Mouse (Mus musculus): ENCODE results near the gene Ankrd44. TPM values are rescaled to one million over a fixed set of nuclear protein-coding genes. Genes with fewer than 3 reads are reported as not detected.
A peak's percentile ranks its signal among the peaks of the same experiment; 100 is the strongest.

The Ankrd44 gene
- polyA plus RNA-seq, 1 experiment from 2014 or later = 7.5 TPM

- no peak for ATAC-seq (replicated peaks; ENCODE audit: insufficient number of reproducible peaks, insufficient read depth, low FRiP score, low read depth)
- H3K4me2 ChIP-seq = no peak overlapping the region
- no peaks in the 10 kb centered on the region for H3K36me3 ChIP-seq
- no peaks in the 10 kb centered on the region for H3K27me3 ChIP-seq
- H3K9me3 ChIP-seq (replicated peaks) = no peaks in the 10 kb centered on the region
- peaks cover 38% of the 10 kb centered on the region for H3K4me1 ChIP-seq (replicated peaks)
- no peak overlapping the region for H3K4me3 ChIP-seq
- WGBS = 50% methylated on average over 3 of the region's 3 CpGs
- H3K27ac ChIP-seq = peak overlapping the region; percentile 79; the same call in 1 of the 2 replicates
- no peak overlapping the region for H3K9ac ChIP-seq
Observed at GRCm38 (mm10) chr1:54827351-54827750, 98.8 kb downstream of the Ankrd44 start.

DNA sequence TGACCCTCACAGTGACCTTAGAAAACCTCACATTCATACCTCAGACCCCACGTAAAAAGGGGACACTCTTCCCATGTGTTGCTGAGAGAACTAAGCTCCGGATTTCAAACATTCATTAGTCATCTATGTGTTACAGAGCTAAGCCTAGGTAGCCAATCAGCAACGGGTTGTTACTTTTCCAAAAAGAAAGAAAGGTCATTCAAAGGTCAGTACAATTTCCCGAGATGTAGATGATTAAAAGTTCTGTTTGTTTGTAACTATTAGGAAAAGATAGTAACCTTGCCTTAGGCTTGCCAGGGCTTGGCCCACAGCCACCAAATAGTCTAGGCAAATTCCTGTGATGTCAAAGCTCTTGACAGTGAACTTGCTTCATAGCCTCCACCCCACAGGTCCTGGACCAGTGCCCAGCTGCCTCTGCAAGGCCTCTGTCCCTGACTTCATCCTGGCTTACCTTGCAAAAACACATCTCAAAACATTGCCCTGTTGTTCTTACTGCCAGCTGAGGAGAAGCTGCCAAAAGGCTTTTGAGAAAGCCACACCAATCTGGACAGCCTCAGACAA, 99.7 kb downstream of the Ankrd44 start:
- no peak overlapping the region for H3K9ac ChIP-seq
- no peaks in the 10 kb centered on the region for H3K36me3 ChIP-seq
- H3K4me3 ChIP-seq = no peak overlapping the region
- WGBS = 16% methylated on average over 4 of the region's 4 CpGs
- H3K27ac ChIP-seq = peak overlapping the region; percentile 79
- H3K4me2 ChIP-seq = no peak overlapping the region
- no peaks in the 10 kb centered on the region for H3K9me3 ChIP-seq (replicated peaks)
- no peaks in the 10 kb centered on the region for H3K27me3 ChIP-seq
- ATAC-seq (replicated peaks; ENCODE audit: insufficient number of reproducible peaks, insufficient read depth, low FRiP score, low read depth) = peak; percentile 73; the same call in 1 of the 2 replicates
- peaks cover 38% of the 10 kb centered on the region for H3K4me1 ChIP-seq (replicated peaks)

- Histone ChIP-seq H3K9ac (no peak overlapping the region), H3K36me3 (no peaks in the 10 kb centered on the region), H3K9me3 (replicated peaks) (no peaks in the 10 kb centered on the region), H3K4me1 (replicated peaks) (peaks cover 38% of the 10 kb centered on the region), H3K4me3 (no peak overlapping the region), H3K4me2 (no peak overlapping the region), H3K27me3 (no peaks in the 10 kb centered on the region), H3K27ac (peak overlapping the region; percentile 79)
- WGBS = 60% methylated on average over 6 of the region's 6 CpGs
- 0 out of 2 replicates have a peak, but pooled peaks have one; percentile 14 for ATAC-seq (replicated peaks; ENCODE audit: insufficient number of reproducible peaks, insufficient read depth, low FRiP score, low read depth)
Observed at GRCm38 (mm10) chr1:54825718-54826425, 100.3 kb downstream of the Ankrd44 start.

- Histone ChIP-seq H3K4me3 (no peak overlapping the region), H3K9me3 (replicated peaks) (no peaks in the 10 kb centered on the region), H3K9ac (no peak overlapping the region), H3K27me3 (no peaks in the 10 kb centered on the region), H3K27ac (no peak overlapping the region), H3K36me3 (no peaks in the 10 kb centered on the region), H3K4me1 (replicated peaks) (peaks cover 25% of the 10 kb centered on the region), H3K4me2 (no peak overlapping the region)
- ATAC-seq (replicated peaks; ENCODE audit: insufficient number of reproducible peaks, insufficient read depth, low FRiP score, low read depth) = no peak
- whole genome bisulfite sequencing = 80% methylated on average over 14 of the region's 14 CpGs
Observed at GRCm38 (mm10) chr1:54824106-54824808, 101.9 kb downstream of the Ankrd44 start.

GRCm38 (mm10) chr1:54821797-54822196, 104.4 kb downstream of the Ankrd44 start:
- Histone ChIP-seq H3K4me3 (no peak overlapping the region), H3K27me3 (no peaks in the 10 kb centered on the region), H3K27ac (no peak overlapping the region), H3K4me2 (no peak overlapping the region), H3K9me3 (replicated peaks) (no peaks in the 10 kb centered on the region), H3K9ac (no peak overlapping the region), H3K36me3 (no peaks in the 10 kb centered on the region), H3K4me1 (replicated peaks) (peaks cover 12% of the 10 kb centered on the region)
- WGBS = 100% methylated on average over 1 of the region's 1 CpGs
- no peak for ATAC-seq (replicated peaks; ENCODE audit: insufficient number of reproducible peaks, insufficient read depth, low FRiP score, low read depth)

- WGBS = 64% methylated on average over 9 of the region's 9 CpGs
- no peak overlapping the region for H3K9ac ChIP-seq
- no peaks in the 10 kb centered on the region for H3K27me3 ChIP-seq
- H3K4me3 ChIP-seq = no peak overlapping the region
- no peaks in the 10 kb centered on the region for H3K9me3 ChIP-seq (replicated peaks)
- ATAC-seq (replicated peaks; ENCODE audit: insufficient number of reproducible peaks, insufficient read depth, low FRiP score, low read depth) = no peak
- no peak overlapping the region for H3K27ac ChIP-seq
- H3K36me3 ChIP-seq = no peaks in the 10 kb centered on the region
- no peak overlapping the region for H3K4me2 ChIP-seq
- H3K4me1 ChIP-seq (replicated peaks) = peaks cover 10% of the 10 kb centered on the region
Observed at GRCm38 (mm10) chr1:54815206-54815855, 110.9 kb downstream of the Ankrd44 start.

DNA sequence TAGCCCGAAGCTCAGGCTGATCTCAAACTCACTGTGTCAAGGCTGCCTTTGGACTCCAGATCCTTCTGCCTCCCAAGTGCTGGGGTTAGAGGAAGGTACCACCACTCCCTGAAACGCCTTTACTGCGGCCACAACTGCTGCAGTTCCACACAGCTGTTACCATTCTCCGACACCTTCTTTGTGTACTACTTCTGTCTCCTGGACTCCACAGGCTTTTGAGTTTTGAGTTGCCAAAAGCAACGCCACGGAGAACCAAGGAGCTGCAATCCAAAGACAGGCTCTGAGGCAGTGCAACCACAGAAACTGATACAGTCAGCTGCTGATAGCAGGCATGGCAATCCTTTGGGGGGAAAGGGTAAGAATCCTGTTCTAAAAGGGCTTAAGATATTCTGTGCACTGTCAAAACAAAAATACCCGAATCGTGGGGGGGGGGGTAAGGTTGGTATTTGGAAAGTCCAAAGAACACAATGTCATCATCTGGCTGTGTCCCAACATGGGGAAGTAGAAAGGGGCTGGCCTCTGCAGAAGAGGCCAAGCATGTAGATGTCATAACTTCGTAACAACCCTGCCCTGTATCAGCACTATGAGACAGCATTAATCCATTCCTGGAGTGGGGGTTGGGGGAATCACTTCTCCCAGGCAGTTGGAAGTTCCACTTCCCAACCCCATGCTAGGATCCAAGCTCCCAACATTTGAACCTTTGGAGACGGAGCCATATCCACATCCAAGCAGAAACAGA, 116.2 kb downstream of the Ankrd44 start:
- no peak overlapping the region for H3K4me2 ChIP-seq
- H3K9ac ChIP-seq = no peak overlapping the region
- H3K27me3 ChIP-seq = no peaks in the 10 kb centered on the region
- H3K36me3 ChIP-seq = no peaks in the 10 kb centered on the region
- ATAC-seq (replicated peaks; ENCODE audit: insufficient number of reproducible peaks, insufficient read depth, low FRiP score, low read depth) = no peak
- WGBS = 62% methylated on average over 10 of the region's 10 CpGs
- 0 out of 2 replicates have a peak, but pooled peaks cover 8% of the 10 kb centered on the region for H3K4me1 ChIP-seq (replicated peaks)
- no peak overlapping the region for H3K27ac ChIP-seq
- no peak overlapping the region for H3K4me3 ChIP-seq
- no peaks in the 10 kb centered on the region for H3K9me3 ChIP-seq (replicated peaks)

DNA sequence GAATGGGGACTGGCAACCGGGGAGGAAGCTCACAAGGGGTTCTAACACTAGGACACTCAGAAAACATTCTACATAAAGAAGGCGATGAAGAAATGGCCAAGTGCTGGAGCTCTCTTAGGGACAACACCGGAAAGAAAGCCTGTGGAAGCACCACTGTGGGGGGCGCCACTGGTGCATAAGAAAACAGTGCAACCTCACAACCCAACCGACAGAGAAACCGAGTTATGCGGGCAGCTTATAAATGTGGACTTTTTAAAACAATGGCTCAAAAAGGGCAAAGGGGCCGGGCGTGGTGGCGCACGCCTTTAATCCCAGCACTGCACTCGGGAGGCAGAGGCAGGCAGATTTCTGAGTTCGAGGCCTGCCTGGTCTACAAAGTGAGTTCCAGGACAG, 117.1 kb downstream of the Ankrd44 start:
- H3K27ac ChIP-seq = no peak overlapping the region
- no peak overlapping the region for H3K9ac ChIP-seq
- no peaks in the 10 kb centered on the region for H3K36me3 ChIP-seq
- no peak overlapping the region for H3K4me2 ChIP-seq
- 94% methylated on average over 13 of the region's 13 CpGs for WGBS
- H3K9me3 ChIP-seq (replicated peaks) = no peaks in the 10 kb centered on the region
- no peak for ATAC-seq (replicated peaks; ENCODE audit: insufficient number of reproducible peaks, insufficient read depth, low FRiP score, low read depth)
- H3K4me3 ChIP-seq = no peak overlapping the region
- 0 out of 2 replicates have a peak, but pooled peaks cover 8% of the 10 kb centered on the region for H3K4me1 ChIP-seq (replicated peaks)
- H3K27me3 ChIP-seq = no peaks in the 10 kb centered on the region

DNA sequence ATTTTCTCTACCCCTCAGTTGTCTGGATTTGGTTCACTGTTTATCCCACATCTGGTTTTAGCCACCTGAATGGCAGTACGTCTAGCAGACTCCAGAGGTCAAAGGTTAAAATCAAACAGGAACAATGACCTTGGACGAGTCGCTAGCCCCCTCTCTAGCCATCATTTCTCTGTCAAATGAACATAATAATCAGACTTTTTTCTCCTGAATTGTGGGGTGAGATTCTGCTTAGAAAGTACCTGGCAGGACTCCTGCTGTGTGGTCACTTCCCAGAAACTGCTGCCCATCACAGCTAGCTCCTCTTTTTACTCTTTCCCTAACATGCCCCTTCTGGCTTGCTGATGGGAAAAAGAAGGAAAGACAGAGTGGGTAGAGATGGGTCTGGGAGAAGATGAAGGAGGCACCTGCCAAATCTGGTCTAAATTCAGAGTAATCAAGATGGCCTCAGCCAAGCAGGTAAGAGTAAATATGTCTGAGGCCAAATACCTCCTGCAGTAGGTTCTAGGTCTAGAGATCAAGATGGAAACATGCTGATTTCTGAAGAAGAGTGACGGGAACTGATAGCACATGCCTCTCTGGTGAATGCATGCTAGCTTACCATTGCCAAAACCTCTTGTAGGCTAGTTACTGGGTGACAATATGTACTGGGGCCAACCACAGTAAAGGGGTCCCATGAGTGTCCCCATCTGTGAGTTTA, 117.6 kb downstream of the Ankrd44 start:
- H3K36me3 ChIP-seq = no peaks in the 10 kb centered on the region
- no peak overlapping the region for H3K27ac ChIP-seq
- H3K27me3 ChIP-seq = no peaks in the 10 kb centered on the region
- no peak overlapping the region for H3K4me2 ChIP-seq
- no peak overlapping the region for H3K9ac ChIP-seq
- no peak for ATAC-seq (replicated peaks; ENCODE audit: insufficient number of reproducible peaks, insufficient read depth, low FRiP score, low read depth)
- no peak overlapping the region for H3K4me3 ChIP-seq
- H3K4me1 ChIP-seq (replicated peaks) = 0 out of 2 replicates have a peak, but pooled peaks cover 8% of the 10 kb centered on the region
- 74% methylated on average over 4 of the region's 4 CpGs for WGBS
- H3K9me3 ChIP-seq (replicated peaks) = no peaks in the 10 kb centered on the region

- H3K4me1 ChIP-seq (replicated peaks) = 0 out of 2 replicates have a peak, but pooled peaks cover 7% of the 10 kb centered on the region
- H3K4me2 ChIP-seq = no peak overlapping the region
- no peak overlapping the region for H3K9ac ChIP-seq
- H3K27ac ChIP-seq = no peak overlapping the region
- H3K9me3 ChIP-seq (replicated peaks) = no peaks in the 10 kb centered on the region
- no peak overlapping the region for H3K4me3 ChIP-seq
- H3K36me3 ChIP-seq = no peaks in the 10 kb centered on the region
- 88% methylated on average over 3 of the region's 3 CpGs for WGBS
- ATAC-seq (replicated peaks; ENCODE audit: insufficient number of reproducible peaks, insufficient read depth, low FRiP score, low read depth) = no peak
- no peaks in the 10 kb centered on the region for H3K27me3 ChIP-seq
Observed at GRCm38 (mm10) chr1:54807832-54808231, 118.4 kb downstream of the Ankrd44 start.
